Mouse (Mus musculus): Measurements from ENCODE around the gene Dnah8.

DNA sequence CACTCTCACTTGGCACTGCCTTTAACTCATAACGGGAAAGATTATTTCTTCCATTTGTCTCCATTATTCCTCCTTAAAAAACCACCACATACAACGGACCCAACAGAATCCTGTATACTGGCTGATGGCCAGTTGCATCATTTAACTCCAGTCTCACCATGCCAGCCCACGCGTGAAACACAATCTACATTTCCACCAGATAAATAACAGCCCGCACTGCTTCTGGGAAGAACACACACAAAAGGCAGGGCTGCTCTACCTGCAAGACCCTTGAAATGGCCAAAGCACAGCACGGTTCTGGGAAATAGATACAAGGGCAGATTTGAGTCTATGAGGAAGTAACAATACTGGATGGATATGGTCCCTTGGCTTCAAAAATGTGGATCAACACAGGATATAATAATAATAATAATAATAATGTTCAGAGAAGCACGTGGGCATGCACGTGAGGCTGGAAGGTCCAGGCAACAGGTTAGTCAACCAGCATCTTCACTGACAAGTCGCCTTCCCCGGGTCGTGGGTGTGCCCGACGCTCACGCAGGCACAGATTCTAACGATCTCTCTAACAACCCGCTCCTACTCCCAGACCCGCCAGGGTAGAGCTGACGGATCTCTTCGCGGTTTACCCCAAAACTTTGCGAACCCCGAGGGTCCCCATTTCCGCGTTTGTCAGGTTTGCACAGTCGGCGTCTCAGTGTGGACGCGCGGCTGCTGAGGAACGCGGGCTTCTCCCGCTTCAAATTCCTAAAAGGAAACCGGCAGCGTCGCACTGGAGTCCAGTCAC is 48.8 kb upstream of the Dnah8 start:
- TF ChIP-seq CTCF (IDR thresholded peaks at IDR 0.05) = no peak
- TF ChIP-seq EP300 (IDR thresholded peaks at IDR 0.05) = no peak
